Mouse (Mus musculus): Measurements from ENCODE around the gene Dagla.

The Dagla gene

GRCm38 (mm10) chr19:10277759-10278158 lies 26.9 kb downstream of the Dagla start:
- no peak for DNase-seq

DNA sequence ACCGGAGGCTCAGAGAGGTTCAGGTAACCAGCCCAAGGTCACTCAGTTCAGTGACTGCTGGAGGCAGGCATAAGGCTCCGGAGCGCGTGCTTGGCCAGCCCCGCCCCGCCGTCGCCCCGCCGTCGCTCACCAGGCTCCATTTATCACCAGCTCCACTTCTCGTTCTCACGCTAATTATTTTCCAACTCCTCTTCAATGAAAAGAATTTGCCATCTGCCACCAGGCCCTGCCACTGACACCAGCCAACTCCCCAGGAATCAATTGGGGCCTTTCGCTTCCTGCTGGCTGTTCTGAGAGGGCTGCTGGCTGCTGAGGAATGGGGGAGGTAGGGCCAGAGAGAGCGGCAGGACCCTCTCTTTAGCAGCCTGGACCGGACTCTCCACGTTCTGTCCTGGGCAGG lies 27.3 kb downstream of the Dagla start:
- DNase-seq: peak; percentile 35

- no peak for DNase-seq
These were observed 28.1 kb downstream of the Dagla start for GRCm38 (mm10) chr19:10276483-10277144.

- no peak for DNase-seq
These were observed 30.6 kb downstream of the Dagla start for GRCm38 (mm10) chr19:10274056-10274455.

- no peak for DNase-seq
These were observed 31.9 kb downstream of the Dagla start for GRCm38 (mm10) chr19:10272746-10273145.

- no peak for DNase-seq
These were observed 33.1 kb downstream of the Dagla start for GRCm38 (mm10) chr19:10271592-10271991.

- no peak for DNase-seq
These were observed 34.3 kb downstream of the Dagla start for GRCm38 (mm10) chr19:10270356-10270755.

- no peak for DNase-seq
These were observed 35.8 kb downstream of the Dagla start for GRCm38 (mm10) chr19:10268851-10269250.

- no peak for DNase-seq
These were observed 36.7 kb downstream of the Dagla start for GRCm38 (mm10) chr19:10267953-10268352.

GRCm38 (mm10) chr19:10267057-10267456 lies 37.6 kb downstream of the Dagla start:
- DNase-seq: peak; percentile 26

DNA sequence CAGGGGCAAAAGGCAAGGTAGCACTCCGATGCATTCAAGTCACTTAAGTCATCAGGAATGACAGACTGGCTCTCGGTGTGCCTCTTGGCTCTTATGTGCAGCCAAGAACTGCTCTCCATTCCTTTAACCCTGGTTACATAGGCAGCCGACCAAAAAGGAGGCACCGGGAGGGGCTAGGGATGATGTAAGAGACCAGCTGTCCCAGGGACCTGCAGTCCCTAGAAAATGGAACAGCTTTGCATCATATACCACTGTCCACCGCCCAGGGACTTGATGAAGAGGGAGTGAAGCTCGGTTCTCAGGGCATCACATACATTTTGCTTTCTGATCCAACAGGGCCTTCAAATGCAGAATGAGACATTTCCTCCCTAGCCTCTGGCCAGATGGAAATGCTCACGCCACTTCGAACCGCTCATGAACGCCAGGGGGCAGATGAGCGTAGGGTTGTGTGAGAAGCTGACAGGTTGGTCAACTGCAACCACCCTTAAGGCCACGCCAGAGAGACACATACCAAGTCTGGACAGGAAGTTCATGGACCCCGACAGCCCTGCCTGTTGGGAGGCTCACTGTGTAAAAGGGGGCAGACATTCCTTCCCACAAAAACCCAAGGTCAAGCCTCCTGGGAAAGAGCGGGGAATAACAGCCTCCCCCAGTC lies 38.4 kb downstream of the Dagla start:
- DNase-seq: peak; percentile 47

DNA sequence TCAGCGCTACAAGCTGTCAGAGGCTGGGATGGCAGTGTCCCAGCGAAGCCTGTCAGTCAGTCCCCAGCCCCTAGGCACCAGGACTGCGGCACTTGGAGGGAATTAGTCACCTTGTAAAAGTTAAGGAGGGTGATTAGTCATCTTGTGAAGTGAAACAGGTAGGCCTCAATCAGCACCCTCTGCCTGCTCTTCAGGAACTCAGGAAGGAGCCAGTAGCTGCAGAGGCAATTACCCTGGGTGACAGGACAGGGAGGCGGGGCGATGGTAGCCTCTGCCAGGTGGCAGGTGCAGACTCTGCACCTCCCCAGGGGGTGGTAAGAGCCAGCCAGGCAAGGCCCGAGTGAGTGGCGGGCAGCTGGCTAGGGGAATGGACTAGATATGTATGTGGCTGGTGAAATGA lies 43.3 kb downstream of the Dagla start:
- DNase-seq: no peak

DNA sequence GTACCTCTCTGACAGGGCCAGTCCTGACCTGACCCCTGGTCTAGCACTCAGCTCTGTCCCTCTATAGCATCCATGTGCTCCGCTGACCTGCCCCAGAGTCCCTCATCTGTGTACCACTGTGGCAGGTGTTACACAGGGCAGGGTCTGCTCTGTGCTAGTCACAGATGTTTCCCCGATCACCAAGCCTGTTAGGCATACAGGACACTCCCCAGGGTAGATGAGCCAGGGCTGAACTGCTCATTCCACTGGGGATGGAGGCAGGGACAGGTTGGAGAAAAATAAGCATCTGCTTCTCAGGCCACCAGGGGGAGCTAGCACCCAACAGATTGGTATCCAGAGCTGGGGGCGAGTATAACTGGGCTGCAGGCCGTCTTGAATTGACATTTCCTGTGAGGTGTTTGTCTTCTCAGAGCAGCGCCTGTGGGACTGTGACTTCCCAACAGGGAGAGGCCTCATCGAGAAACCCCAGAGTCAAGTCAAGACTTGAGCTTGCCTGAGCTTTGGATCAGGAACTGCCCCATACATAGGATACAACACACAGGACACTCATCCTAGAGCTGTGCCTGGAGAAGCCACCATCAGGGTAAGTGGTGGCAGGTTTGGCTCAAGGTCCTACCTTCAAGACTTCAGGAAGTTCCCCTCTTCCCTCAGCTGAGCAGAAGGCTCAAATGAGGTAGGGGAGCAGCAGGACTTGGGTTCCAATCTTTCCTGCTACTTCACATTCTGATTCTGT lies 46.2 kb downstream of the Dagla start:
- DNase-seq: peak; percentile 53

DNA sequence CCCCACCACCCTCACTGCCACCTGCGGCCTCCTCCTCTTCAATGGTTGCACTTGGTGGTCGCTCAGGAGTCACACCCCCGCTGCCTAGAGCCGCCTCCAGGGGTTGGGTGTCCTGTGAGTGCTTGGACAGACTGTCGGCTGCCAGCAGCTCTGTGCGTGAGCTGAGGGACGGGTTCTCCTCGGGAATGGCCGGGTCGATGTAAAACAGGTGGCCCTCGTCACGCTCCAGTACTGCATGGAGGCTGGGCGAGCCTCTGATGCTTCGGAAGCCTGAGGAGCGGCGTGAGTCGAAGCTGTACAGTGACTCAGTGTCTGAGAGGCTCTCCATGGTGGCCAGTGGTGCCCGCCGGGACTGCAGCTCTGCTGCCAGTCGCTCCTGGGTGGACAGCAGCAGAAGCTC lies 56.5 kb downstream of the Dagla start:
- DNase-seq: no peak

DNA sequence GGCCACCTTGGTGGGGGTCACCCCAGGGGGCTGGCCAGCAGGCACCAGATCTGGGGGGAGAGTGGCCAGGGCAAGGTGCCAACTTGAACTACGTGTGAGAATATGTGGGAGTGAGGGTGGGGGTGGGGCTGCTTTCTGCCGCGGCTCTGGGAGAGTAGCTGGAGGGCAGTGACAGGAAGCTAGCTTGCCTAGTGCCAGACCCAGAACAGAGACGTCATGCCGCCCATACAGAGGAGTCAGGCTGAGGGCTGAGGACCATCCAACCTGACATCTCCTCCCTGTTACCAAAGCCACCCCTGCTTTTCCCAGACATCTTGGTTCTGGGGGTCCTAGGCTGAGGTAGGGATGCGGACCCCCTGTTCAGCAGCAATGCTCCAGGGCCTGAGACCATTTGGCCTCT lies 57.5 kb downstream of the Dagla start:
- DNase-seq: no peak

- DNase-seq: no peak
These were observed 60.5 kb downstream of the Dagla start for GRCm38 (mm10) chr19:10244183-10244582.

GRCm38 (mm10) chr19:10242916-10243315 lies 61.8 kb downstream of the Dagla start:
- DNase-seq: no peak

DNA sequence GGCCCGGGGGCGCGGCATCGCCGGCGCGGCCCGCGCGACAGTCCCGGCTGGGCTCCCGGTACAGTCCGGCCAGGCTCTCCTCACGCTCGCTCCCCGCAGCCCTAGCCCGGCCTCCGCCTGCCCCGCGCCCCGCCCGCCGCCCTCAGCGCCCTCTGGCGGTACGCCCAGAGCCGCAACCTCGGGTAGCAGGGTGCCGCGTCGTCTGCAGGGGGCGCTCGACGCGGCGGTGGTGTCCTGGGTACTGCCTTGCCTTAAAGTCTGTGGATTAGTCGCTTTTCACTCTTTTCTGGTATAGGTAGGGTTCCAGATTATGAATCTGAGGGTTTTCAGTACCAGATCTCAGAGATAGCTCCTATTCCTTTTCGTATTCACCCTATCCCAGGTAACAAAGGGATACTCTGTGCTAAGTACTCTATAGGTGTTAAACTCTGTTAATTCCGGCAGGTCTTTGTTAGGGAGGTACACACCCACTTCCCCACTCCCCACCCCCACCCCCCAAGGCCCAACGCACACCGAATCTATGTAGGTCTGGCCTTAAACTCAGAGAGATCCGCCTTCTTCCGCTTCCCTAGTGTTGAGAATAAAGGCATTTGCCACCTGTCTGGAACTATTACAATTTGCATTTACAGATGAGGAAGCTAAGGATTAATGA lies 63.9 kb downstream of the Dagla start, which contains the start of gene Myrf:
TSS of gene Myrf (minus strand) at position 95 of the 652 bp plus-strand sequence.
- DNase-seq: peak; percentile 41

- no peak for DNase-seq
These were observed 64.6 kb downstream of the Dagla start for GRCm38 (mm10) chr19:10239975-10240653.

DNA sequence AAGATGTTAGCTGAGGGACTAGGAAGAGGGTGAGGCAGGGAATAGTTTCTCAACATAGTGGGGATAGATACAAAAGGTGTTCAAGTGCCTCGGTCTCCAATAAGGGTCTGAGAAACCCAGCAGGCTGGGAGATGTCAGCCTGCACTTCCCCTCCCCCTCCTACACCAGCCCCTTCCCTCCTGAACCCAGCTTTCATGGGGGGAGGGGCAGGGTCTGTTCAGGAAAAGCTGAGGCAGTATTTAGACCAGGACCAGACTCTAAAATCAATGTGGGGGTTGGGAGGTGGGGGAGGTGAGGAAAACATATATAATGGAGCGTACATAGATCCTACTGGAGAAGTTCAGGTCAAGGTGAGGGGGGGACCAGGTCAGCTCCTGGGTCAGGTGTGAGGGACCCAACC lies 65.3 kb downstream of the Dagla start:
- DNase-seq: no peak

DNA sequence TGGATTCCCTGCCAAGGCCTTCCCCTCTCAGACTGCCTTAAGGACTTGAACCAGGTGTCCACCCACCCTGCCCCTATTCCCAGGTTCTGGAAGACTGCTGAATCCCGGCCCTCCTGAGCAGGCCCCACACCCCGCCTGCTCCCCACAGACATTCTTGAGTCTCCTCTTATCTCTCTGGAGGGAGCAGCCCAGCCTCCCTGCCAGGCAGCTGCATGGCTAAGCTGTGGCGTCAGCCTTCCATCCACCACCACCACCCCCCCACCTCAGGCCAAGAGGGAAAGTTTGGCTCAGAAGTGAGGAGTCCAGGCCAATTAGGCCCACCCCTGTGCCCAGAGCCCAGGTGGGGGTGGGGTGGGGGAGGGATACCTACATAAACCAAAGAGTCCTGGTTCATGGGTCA lies 66.2 kb downstream of the Dagla start:
- DNase-seq: no peak

DNA sequence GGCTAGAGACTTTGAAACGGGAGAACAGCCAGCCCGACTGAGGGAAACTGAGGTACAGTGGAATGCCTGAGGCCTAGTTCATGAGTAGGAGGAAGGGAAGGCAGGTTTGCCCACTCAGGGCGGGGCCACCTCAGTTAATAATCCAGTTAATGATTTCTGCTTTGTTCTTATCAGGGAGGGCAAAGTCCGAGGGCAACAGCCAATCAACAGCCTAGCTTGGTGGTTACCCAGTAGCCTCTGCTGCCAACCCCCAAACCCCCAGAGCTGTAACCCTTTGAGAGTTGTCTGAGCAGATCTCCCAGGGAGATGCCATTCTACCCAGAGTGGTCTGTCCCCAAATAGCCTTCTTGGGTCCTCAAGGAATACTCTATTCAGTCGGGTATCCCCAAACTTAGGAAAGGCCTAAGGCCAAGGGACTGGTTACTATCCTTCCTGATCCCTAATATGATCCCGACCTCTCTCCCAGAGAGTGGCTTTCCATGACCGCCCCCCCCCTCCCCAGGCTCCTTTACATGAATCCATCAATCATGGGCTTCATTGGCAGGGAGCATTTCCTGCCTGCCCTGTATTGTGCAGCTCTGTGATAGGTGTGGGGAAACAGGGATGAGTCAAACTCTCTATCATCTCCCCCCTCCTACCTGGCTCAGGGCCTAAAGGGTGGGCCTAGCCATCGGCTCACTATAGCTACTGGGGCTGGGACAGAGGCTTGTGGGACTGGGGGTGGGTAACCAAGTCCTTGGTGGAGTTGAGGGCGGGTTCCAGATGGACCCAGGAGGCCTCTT lies 68.7 kb downstream of the Dagla start:
- no peak for DNase-seq

Data from cerebellum, adult 11-12 months (tissue).